Mouse (Mus musculus): Measurements from ENCODE around the gene Upk1a.

The Upk1a gene

GRCm38 (mm10) chr7:30600651-30601050, 12.0 kb downstream of the Upk1a start:
- DNase-seq = no peak

GRCm38 (mm10) chr7:30599933-30600353, 12.7 kb downstream of the Upk1a start:
- DNase-seq = peak; percentile 67

GRCm38 (mm10) chr7:30598786-30599185, 13.9 kb downstream of the Upk1a start, which contains the start of gene Zbtb32:
Zbtb32 (minus strand) TSS chr7:30598909.
- no peak for DNase-seq

GRCm38 (mm10) chr7:30596811-30597210, 15.8 kb downstream of the Upk1a start:
- no peak for DNase-seq

- no peak for DNase-seq
Measured at GRCm38 (mm10) chr7:30596093-30596492, 16.6 kb downstream of the Upk1a start.

GRCm38 (mm10) chr7:30594510-30595024, 18.1 kb downstream of the Upk1a start:
- no peak for DNase-seq

GRCm38 (mm10) chr7:30593579-30594509, 18.8 kb downstream of the Upk1a start:
- DNase-seq = no peak

GRCm38 (mm10) chr7:30592772-30593423, 19.7 kb downstream of the Upk1a start:
- DNase-seq = no peak

GRCm38 (mm10) chr7:30591605-30591951, 21.1 kb downstream of the Upk1a start:
- DNase-seq = no peak

- DNase-seq = no peak
Measured at GRCm38 (mm10) chr7:30590927-30591604, 21.6 kb downstream of the Upk1a start.

GRCm38 (mm10) chr7:30589435-30590301, 23.0 kb downstream of the Upk1a start:
- DNase-seq = peak; percentile 86

- DNase-seq = peak; percentile 94
Measured at GRCm38 (mm10) chr7:30588676-30589434, 23.8 kb downstream of the Upk1a start, which contains the start of gene Kmt2b. Kmt2b (minus strand) TSS chr7:30588726.

- no peak for DNase-seq
Measured at GRCm38 (mm10) chr7:30587842-30588667, 24.6 kb downstream of the Upk1a start.

GRCm38 (mm10) chr7:30586455-30587020, 26.1 kb downstream of the Upk1a start:
- DNase-seq = no peak

GRCm38 (mm10) chr7:30585170-30585569, 27.5 kb downstream of the Upk1a start:
- DNase-seq = no peak

GRCm38 (mm10) chr7:30584339-30584738, 28.3 kb downstream of the Upk1a start:
- DNase-seq = no peak

GRCm38 (mm10) chr7:30581547-30581946, 31.1 kb downstream of the Upk1a start:
- no peak for DNase-seq

GRCm38 (mm10) chr7:30579950-30580349, 32.7 kb downstream of the Upk1a start:
- DNase-seq = no peak

GRCm38 (mm10) chr7:30572969-30573368, 39.7 kb downstream of the Upk1a start:
- DNase-seq = no peak

GRCm38 (mm10) chr7:30572389-30572788, 40.3 kb downstream of the Upk1a start:
- no peak for DNase-seq

Measured in thymus, postnatal 25 days (tissue).